Mouse (Mus musculus) heart, embryonic 12.5 days (tissue): ENCODE measurements around the gene Rai1. TPM values are rescaled to one million over a fixed set of nuclear protein-coding genes. Genes with fewer than 3 reads are reported as not detected.
A peak's percentile ranks its signal among the peaks of the same experiment; 100 is the strongest.

Experiments
- ATAC-seq: fragments of 200-750 bp; cut with Nextera tagmentation; 2 replicates; pipeline ENCODE4 v1.8.0; 2017; ENCODE audit warnings: moderate TSS enrichment, moderate library complexity; ENCODE audit not compliant: insufficient number of reproducible peaks, low FRiP score
- H3K27ac ChIP-seq: fragments of 300-500 bp; sonication (generic); 2 replicates; pipeline ENCODE4 v1.5.1; 2016; ENCODE audit warnings: mild to moderate bottlenecking, moderate library complexity; ENCODE audit not compliant: poor library complexity, severe bottlenecking
- H3K27me3 ChIP-seq: fragments of 300-500 bp; sonication (generic); replicated peaks from 2 replicates; pipeline ENCODE4 v1.6.1; 2016; ENCODE audit warnings: mild to moderate bottlenecking, moderate library complexity
- H3K36me3 ChIP-seq: fragments of 300-500 bp; sonication (generic); 2 replicates; pipeline ENCODE4 v1.6.1; 2016; ENCODE audit warnings: mild to moderate bottlenecking, moderate library complexity
- H3K4me1 ChIP-seq: fragments of 300-500 bp; sonication (generic); replicated peaks from 2 replicates; pipeline ENCODE4 v1.6.1; 2016; ENCODE audit warnings: mild to moderate bottlenecking
- H3K4me2 ChIP-seq: fragments of 300-500 bp; sonication (generic); 2 replicates; pipeline ENCODE4 v1.6.1; 2016; ENCODE audit warnings: mild to moderate bottlenecking, moderate library complexity
- H3K4me3 ChIP-seq: fragments of 300-500 bp; sonication (generic); 2 replicates; pipeline ENCODE4 v1.5.1; 2016; ENCODE audit warnings: mild to moderate bottlenecking
- H3K9ac ChIP-seq: fragments of 300-500 bp; sonication (generic); 2 replicates; pipeline ENCODE4 v1.6.1; 2016; ENCODE audit warnings: mild to moderate bottlenecking, moderate library complexity
- H3K9me3 ChIP-seq: fragments of 300-500 bp; sonication (generic); replicated peaks from 2 replicates; pipeline ENCODE4 v1.6.1; 2016; ENCODE audit warnings: mild to moderate bottlenecking, moderate library complexity
- WGBS: fragments of 180-500 bp; shearing (Covaris S2); methylation state at CpG from one replicate; pipeline ENCODE4 v1.1.7; 2016; 5-methylcytosine and 5-hydroxymethylcytosine counted together
- microRNA-seq: library from miRNA; unstranded; fragments of <30 nt; microRNA quantifications from one replicate; pipeline ENCODE4, GENCODE M21; 2017
- polyA plus RNA-seq: library from polyadenylated mRNA; unstranded; fragments of >200 nt; fragmentation: Nextera tagmentation; extraction: Ambion mirVana; gene quantifications from 2 replicates; pipeline ENCODE4 v1.2.1, GENCODE M21; 2016

Gene Rai1
- polyA plus RNA-seq, 1 experiment from 2014 or later, result 22.2 TPM

GRCm38 (mm10) chr11:60235351-60235750 lies 130.5 kb downstream of the Rai1 start:
- ATAC-seq, result no peak
- no peaks in the 10 kb centered on the region for H3K9me3 ChIP-seq
- 87% methylated on average over 5 of the region's 5 CpGs for WGBS
- peaks cover 16% of the 10 kb centered on the region for H3K36me3 ChIP-seq
- no peak overlapping the region for H3K27ac ChIP-seq
- peaks cover 21% of the 10 kb centered on the region for H3K4me1 ChIP-seq
- no peaks in the 10 kb centered on the region for H3K27me3 ChIP-seq
- no peak overlapping the region for H3K4me2 ChIP-seq
- H3K9ac ChIP-seq, result no peak overlapping the region
- no peak overlapping the region for H3K4me3 ChIP-seq

GRCm38 (mm10) chr11:60240509-60240908 lies 135.7 kb downstream of the Rai1 start:
- Histone ChIP-seq H3K4me1 (peaks cover 6% of the 10 kb centered on the region; the same call in 1 of the 2 replicates), H3K9me3 (no peaks in the 10 kb centered on the region), H3K4me3 (no peak overlapping the region), H3K27me3 (no peaks in the 10 kb centered on the region), H3K27ac (no peak overlapping the region), H3K9ac (no peak overlapping the region), H3K36me3 (peaks cover 47% of the 10 kb centered on the region), H3K4me2 (no peak overlapping the region)
- WGBS, result 80% methylated on average over 4 of the region's 4 CpGs
- ATAC-seq, result no peak

GRCm38 (mm10) chr11:60244503-60245143 lies 139.8 kb downstream of the Rai1 start:
- Histone ChIP-seq H3K4me3 (no peak overlapping the region), H3K9me3 (no peaks in the 10 kb centered on the region), H3K36me3 (peaks cover 41% of the 10 kb centered on the region), H3K27me3 (no peaks in the 10 kb centered on the region), H3K4me1 (peaks cover 15% of the 10 kb centered on the region), H3K9ac (no peak overlapping the region), H3K27ac (peak overlapping the region; percentile 10; the same call in 1 of the 2 replicates), H3K4me2 (no peak overlapping the region)
- WGBS, result 60% methylated on average over 11 of the region's 11 CpGs
- ATAC-seq, result no peak

GRCm38 (mm10) chr11:60246077-60246476 lies 141.3 kb downstream of the Rai1 start:
- Histone ChIP-seq H3K36me3 (peaks cover 31% of the 10 kb centered on the region), H3K9ac (no peak overlapping the region), H3K9me3 (0 out of 2 replicates have a peak, but pooled peaks cover 3% of the 10 kb centered on the region), H3K27me3 (no peaks in the 10 kb centered on the region), H3K4me1 (peaks cover 15% of the 10 kb centered on the region), H3K27ac (no peak overlapping the region), H3K4me3 (no peak overlapping the region), H3K4me2 (no peak overlapping the region)
- no peak for ATAC-seq

GRCm38 (mm10) chr11:60247753-60248550 lies 143.1 kb downstream of the Rai1 start:
- H3K4me3 ChIP-seq, result no peak overlapping the region
- H3K4me1 ChIP-seq, result peaks cover 28% of the 10 kb centered on the region
- H3K27me3 ChIP-seq, result no peaks in the 10 kb centered on the region
- no peak overlapping the region for H3K27ac ChIP-seq
- 63% methylated on average over 5 of the region's 5 CpGs for WGBS
- no peak for ATAC-seq
- no peak overlapping the region for H3K9ac ChIP-seq
- no peak overlapping the region for H3K4me2 ChIP-seq
- H3K36me3 ChIP-seq, result peaks cover 18% of the 10 kb centered on the region
- 0 out of 2 replicates have a peak, but pooled peaks cover 3% of the 10 kb centered on the region for H3K9me3 ChIP-seq

Small RNA genes lying within 50 kb of the gene (microRNA-seq; reads per million reads assigned to microRNA genes)
- gene Mir6921, result not detected
- gene Mir6922, result not detected

Other genes with a start within 250 kb of the Rai1 start
- 46.5 and 48.2 TPM in 2 replicates for gene Med9, start 156.8 kb upstream of the Rai1 start, polyA plus RNA-seq
- gene Rasd1, start 140.1 kb upstream of the Rai1 start, polyA plus RNA-seq, result 13.5 TPM in 2 replicates
- gene Pemt, start 58.5 kb upstream of the Rai1 start, polyA plus RNA-seq, result 11.7 and 12.6 TPM in 2 replicates
- gene Srebf1, start 117.6 kb downstream of the Rai1 start, polyA plus RNA-seq, result 39.7 and 41.1 TPM in 2 replicates
- 28.9 and 32.1 TPM in 2 replicates for gene Tom1l2, start 247.9 kb downstream of the Rai1 start, polyA plus RNA-seq
- 1.6 and 2.3 TPM in 2 replicates for gene Drc3, start 248.3 kb downstream of the Rai1 start, polyA plus RNA-seq